Mouse (Mus musculus) telencephalon, adult 2 months (tissue): Measurements from ENCODE around the gene Astl.

Experiments
- DNase-seq: peaks from one replicate; pipeline ENCODE4 v3.0.0-alpha.2; 2011; ENCODE audit warnings: low read depth, low spot score

The Astl gene

DNA sequence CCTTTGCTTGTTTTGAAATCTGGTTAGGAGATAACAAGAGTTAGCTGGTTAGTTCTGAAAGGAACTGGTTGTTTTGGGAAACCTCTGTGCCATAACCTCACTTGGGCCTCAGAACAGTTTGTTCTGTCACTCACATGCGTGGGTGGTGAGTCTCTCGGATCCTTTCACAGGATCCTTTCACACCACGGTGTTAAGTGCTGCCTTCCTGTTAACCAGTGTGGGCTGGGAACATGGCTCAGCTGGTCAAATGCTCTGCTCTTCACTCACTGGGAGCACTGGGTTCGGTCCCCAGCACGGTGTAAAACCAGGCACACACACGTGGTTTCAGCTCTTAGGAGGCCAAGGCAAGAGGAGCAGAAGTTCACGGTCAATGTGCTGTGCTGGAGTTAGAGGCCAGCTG is 14.0 kb upstream of the Astl start:
- DNase-seq, result no peak

- DNase-seq, result no peak
Measured at GRCm38 (mm10) chr2:127328090-127328851, 10.2 kb upstream of the Astl start.

DNA sequence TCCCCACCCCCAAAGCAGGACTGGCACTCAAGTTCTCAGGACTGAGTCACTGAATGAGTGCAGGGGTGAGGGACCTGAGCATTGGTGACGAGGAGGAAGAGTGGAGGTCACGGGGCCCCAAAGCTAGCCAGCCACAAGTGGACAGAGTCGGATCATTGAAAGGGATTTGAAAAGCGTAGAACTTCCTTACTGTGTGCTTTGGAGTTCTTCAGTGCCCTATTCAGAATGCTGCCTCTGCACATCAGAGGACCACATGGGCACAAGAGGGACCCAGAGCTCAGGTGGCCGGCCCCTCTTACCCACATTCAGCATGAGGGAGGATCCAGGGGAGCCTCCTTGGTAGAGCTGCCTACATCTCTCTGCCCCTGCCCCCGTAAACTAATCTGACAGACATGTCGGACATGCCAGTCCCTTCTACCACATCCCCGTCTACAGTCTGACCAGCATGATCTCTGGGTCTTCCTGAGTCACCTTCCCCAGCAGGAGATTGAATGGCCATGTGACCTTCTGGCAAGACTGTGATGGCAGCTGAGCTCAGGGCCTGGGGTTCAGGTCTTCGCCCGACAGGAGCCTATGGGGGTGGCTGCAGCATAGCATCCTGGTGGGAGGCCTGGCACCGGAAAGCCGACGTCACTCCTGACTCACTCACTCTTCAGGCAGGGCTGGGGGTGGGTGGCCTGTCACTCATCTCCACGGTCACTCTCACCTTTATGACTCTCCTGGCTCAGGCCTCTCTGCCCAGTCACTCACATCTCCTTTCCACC is 5.5 kb upstream of the Astl start:
- DNase-seq, result no peak

GRCm38 (mm10) chr2:127333945-127334603 is 4.4 kb upstream of the Astl start:
- no peak for DNase-seq

DNA sequence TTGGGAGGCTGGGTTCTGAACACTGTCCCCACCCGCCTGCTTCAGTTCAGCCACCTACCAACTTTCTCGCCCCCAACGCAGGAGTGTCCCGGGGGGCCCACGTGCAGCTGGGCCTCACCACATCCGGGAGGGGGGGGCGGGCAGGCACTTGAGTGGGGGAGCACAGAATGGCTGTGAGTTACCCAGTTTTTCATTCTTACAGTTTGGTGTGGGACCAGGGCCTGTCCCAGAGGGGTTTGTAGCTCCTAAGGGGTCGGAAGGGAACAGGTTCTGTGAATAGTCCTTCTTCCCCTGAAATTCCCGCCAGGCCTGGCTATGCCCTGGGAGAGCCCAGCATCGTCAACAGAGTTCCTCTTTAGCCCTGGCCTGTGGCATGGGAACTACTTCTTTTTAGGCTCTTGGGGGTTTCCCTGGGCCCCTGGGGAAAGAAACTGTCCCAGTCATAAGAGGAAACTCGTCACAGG is 3.3 kb upstream of the Astl start:
- no peak for DNase-seq

- peak; percentile 24 for DNase-seq
Measured at GRCm38 (mm10) chr2:127335767-127336496, 2.5 kb upstream of the Astl start, which contains the start of gene Dusp2. Dusp2 (plus strand) TSS chr2:127336159.

DNA sequence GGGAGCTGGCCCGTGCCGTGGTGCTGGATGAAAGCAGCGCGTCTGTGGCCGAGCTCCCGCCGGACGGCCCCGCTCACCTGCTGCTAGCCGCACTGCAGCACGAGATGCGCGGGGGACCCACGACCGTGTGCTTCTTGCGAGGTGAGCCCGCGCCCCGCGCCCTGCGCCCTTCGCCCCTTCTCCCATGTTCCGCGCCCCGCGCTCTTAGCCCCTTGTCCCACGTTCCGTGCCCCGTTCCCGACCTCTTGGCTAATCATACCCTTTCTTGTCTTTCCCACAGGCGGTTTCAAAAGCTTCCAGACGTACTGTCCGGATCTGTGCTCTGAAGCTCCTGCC is 2.0 kb upstream of the Astl start:
- DNase-seq, result no peak

DNA sequence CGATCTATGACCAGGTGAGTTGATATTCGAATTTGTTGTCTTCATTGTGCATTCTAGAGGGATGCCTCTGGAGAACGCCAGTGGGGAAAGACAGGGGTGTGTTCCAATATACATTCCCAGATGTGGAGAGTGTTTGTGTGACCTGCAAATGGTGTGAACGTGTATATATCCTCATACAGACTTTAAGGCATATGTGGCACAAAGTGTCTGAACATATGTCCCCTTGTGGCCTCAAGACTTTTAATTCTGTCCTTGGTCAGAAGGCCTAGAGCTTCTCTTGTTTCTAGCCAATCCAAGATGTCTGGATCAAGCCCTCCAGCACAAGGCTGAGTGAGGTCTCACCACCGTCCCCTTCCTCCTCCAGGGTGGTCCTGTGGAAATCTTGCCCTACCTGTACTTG is 1.6 kb upstream of the Astl start:
- DNase-seq, result no peak

DNA sequence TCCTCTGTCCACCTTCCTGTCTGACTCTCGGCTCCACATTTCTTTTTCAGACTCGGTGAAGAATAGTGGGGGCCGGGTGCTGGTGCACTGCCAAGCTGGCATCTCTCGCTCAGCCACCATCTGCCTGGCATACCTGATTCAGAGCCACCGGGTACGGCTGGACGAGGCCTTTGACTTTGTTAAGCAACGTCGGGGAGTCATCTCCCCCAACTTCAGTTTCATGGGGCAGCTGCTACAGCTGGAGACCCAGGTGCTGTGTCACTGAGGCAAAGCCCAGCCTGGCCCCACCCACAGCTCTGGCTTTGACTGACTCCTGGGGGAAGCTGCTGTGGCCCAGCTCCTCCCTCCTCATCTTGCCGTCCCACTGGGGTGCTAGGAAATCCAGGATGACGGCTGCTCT is 908 bp upstream of the Astl start:
- DNase-seq, result no peak

DNA sequence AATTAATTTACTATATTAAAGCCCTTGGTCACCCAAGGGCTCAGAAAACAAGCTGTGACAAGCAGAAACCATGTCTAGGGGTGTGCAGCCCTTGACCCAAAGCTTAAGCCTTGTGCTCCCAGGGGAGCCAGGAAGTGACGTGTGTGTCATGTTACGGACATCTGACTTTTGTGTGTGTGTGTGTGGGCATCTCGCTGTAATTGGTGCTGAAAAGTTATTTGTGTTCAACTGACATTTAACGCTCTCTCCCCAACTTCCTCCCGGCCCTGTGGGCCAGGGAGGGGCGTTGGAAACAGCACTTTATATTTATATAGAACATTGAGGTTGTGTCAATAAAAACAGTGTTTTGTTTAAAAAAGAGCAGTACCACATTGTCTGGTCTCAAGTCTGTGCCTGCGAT is 427 bp upstream of the Astl start:
- DNase-seq, result no peak

DNA sequence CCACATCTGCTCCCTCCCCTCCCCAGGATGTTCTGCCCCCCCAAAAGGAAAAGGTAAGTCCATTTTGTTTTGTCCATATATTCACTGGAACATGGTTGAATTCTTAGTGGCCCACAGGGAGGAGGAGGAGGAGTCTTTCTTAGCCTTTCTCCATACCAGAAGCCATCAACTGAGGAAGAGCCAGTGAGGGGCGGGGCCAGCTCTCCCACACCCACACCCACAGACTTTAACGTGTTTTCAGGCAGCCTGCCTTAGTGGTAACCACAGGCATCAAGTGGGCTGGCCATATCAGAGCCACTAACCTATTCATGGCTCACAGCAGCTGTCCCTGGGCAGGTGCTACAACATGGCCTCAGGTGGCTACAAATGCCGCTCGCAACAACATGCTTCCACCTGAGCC is 394 bp downstream of the Astl start:
- no peak for DNase-seq

DNA sequence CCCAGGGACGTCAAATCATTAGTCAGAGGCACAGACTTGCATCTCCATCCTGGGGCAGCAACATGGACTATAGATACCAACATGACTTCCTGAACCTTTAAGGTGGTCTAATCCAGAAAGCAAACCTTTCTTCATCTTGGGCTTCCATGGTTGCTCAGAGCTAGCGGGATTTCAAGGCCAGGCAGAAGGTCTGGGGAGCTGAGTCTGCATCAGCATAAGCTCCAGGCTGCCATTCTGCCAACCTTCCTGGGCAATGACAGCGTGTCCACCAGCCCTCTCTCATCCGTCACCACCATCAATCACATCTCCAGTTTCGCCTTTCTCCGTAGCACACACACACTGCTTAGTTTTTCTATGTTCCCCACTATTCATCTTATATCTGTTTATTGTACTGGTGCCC is 823 bp downstream of the Astl start:
- no peak for DNase-seq

GRCm38 (mm10) chr2:127341159-127341558 is 2.7 kb downstream of the Astl start:
- no peak for DNase-seq

GRCm38 (mm10) chr2:127346334-127346733 is 7.9 kb downstream of the Astl start:
- no peak for DNase-seq

- no peak for DNase-seq
Measured at GRCm38 (mm10) chr2:127347147-127347985, 8.9 kb downstream of the Astl start.

DNA sequence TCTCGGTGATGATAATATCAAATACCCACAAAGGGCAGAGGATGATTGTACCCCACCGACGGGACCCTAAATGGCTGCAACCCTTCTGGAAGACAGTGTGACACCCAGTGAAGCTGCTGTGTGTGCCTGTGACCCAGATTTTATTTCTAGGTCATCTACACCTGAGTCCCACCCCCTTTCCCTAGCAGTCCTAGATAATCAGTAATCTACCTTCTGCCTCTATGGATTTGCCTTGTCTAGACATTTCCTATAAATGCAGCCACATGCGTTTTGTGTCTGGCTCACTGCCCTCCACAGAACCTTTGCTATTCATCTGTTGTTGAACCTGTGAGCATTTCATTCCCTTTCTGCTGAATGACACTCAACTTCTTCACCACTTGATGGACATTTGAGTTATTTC is 15.4 kb downstream of the Astl start:
- no peak for DNase-seq

- DNase-seq, result peak; percentile 55
Measured at GRCm38 (mm10) chr2:127362459-127363281, 24.2 kb downstream of the Astl start, which contains the start of gene Adra2b. Adra2b (plus strand) TSS chr2:127363208.

GRCm38 (mm10) chr2:127363282-127363652 is 24.8 kb downstream of the Astl start:
- DNase-seq, result no peak

GRCm38 (mm10) chr2:127363696-127364095 is 25.3 kb downstream of the Astl start:
- no peak for DNase-seq

DNA sequence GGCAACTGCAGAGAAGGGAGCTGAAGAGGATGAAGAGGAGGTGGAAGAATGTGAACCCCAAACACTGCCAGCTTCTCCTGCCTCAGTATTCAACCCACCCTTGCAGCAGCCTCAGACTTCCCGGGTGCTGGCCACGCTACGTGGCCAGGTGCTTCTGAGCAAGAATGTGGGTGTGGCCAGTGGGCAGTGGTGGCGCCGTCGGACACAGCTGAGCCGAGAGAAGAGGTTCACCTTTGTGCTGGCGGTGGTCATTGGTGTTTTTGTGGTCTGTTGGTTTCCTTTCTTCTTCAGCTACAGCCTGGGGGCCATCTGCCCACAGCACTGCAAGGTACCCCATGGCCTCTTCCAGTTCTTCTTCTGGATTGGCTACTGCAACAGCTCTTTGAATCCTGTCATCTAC is 26.0 kb downstream of the Astl start:
- no peak for DNase-seq
